Mouse (Mus musculus) hindbrain, embryonic 15.5 days (tissue): ENCODE measurements around the gene Zfp282. TPM values are rescaled to one million over a fixed set of nuclear protein-coding genes. Genes with fewer than 3 reads are reported as not detected.

Experiments used
- ATAC-seq: fragments of 200-750 bp; cut with Nextera tagmentation; 2 replicates; pipeline ENCODE4 v1.8.0; 2017; ENCODE audit warnings: low read depth, moderate number of reproducible peaks, moderate TSS enrichment; ENCODE audit not compliant: low FRiP score
- H3K27ac ChIP-seq: fragments of 300-500 bp; sonication (generic); replicated peaks from 2 replicates; pipeline ENCODE4 v1.5.1; 2015; ENCODE audit warnings: mild to moderate bottlenecking, inconsistent platforms
- H3K27me3 ChIP-seq: fragments of 300-500 bp; sonication (generic); 2 replicates; pipeline ENCODE4 v1.6.1; 2015; ENCODE audit warnings: control low read depth, inconsistent platforms
- H3K36me3 ChIP-seq: fragments of 300-500 bp; sonication (generic); 2 replicates; pipeline ENCODE4 v1.6.1; 2015; ENCODE audit warnings: control low read depth, inconsistent platforms
- H3K4me1 ChIP-seq: fragments of 300-500 bp; sonication (generic); replicated peaks from 2 replicates; pipeline ENCODE4 v1.6.1; 2015; ENCODE audit warnings: control low read depth, inconsistent platforms
- H3K4me2 ChIP-seq: fragments of 300-500 bp; sonication (generic); 2 replicates; pipeline ENCODE4 v1.6.1; 2015; ENCODE audit warnings: moderate library complexity, mild to moderate bottlenecking, inconsistent platforms
- H3K4me3 ChIP-seq: fragments of 300-500 bp; sonication (generic); 2 replicates; pipeline ENCODE4 v1.5.1; 2015; ENCODE audit warnings: mild to moderate bottlenecking, inconsistent platforms
- H3K9ac ChIP-seq: fragments of 300-500 bp; sonication (generic); 2 replicates; pipeline ENCODE4 v1.6.1; 2015; ENCODE audit warnings: inconsistent platforms
- H3K9me3 ChIP-seq: fragments of 300-500 bp; sonication (generic); 2 replicates; pipeline ENCODE4 v1.6.1; 2016; ENCODE audit warnings: control low read depth, inconsistent platforms
- WGBS: fragments of 180-500 bp; shearing (Covaris S2); methylation state at CpG from one replicate; pipeline ENCODE4 v1.1.7; 2015; 5-methylcytosine and 5-hydroxymethylcytosine counted together
- polyA plus RNA-seq: library from polyadenylated mRNA; unstranded; fragments of >200 nt; fragmentation: Nextera tagmentation; extraction: Ambion mirVana; gene quantifications from 2 replicates; pipeline ENCODE4 v1.2.1, GENCODE M21; 2015

Zfp282 gene
- polyA plus RNA-seq, 1 experiment from 2014 or later: 26.2 TPM

- no peaks in the 10 kb centered on the region for H3K4me1 ChIP-seq
- no peak overlapping the region for H3K4me3 ChIP-seq
- no peaks in the 10 kb centered on the region for H3K9me3 ChIP-seq
- no peak overlapping the region for H3K27ac ChIP-seq
- ATAC-seq: peak; percentile 23; the same call in 1 of the 2 replicates
- H3K9ac ChIP-seq: no peak overlapping the region
- peaks cover 77% of the 10 kb centered on the region for H3K36me3 ChIP-seq
- WGBS: 54% methylated on average over 44 of the region's 44 CpGs
- no peaks in the 10 kb centered on the region for H3K27me3 ChIP-seq
- no peak overlapping the region for H3K4me2 ChIP-seq
These were observed 28.1 kb downstream of the Zfp282 start for GRCm38 (mm10) chr6:47904917-47905695.

- 95% methylated on average over 5 of the region's 5 CpGs for WGBS
- Histone ChIP-seq H3K4me1 (no peaks in the 10 kb centered on the region), H3K4me2 (no peak overlapping the region), H3K4me3 (no peak overlapping the region), H3K9me3 (no peaks in the 10 kb centered on the region), H3K9ac (no peak overlapping the region), H3K36me3 (peaks cover 65% of the 10 kb centered on the region), H3K27ac (no peak overlapping the region), H3K27me3 (no peaks in the 10 kb centered on the region)
- ATAC-seq: no peak
These were observed 29.3 kb downstream of the Zfp282 start for GRCm38 (mm10) chr6:47906326-47906725.

- no peaks in the 10 kb centered on the region for H3K27me3 ChIP-seq
- ATAC-seq: no peak
- peaks cover 40% of the 10 kb centered on the region for H3K36me3 ChIP-seq
- no peaks in the 10 kb centered on the region for H3K4me1 ChIP-seq
- no peaks in the 10 kb centered on the region for H3K9me3 ChIP-seq
- WGBS: 89% methylated on average over 1 of the region's 1 CpGs
- no peak overlapping the region for H3K27ac ChIP-seq
- no peak overlapping the region for H3K4me2 ChIP-seq
- H3K9ac ChIP-seq: no peak overlapping the region
- no peak overlapping the region for H3K4me3 ChIP-seq
These were observed 32.0 kb downstream of the Zfp282 start for GRCm38 (mm10) chr6:47909007-47909406.

GRCm38 (mm10) chr6:47911650-47912049, 34.6 kb downstream of the Zfp282 start:
- no peak for ATAC-seq
- 65% methylated on average over 1 of the region's 1 CpGs for WGBS
- no peaks in the 10 kb centered on the region for H3K4me1 ChIP-seq

GRCm38 (mm10) chr6:47912991-47913390, 36.0 kb downstream of the Zfp282 start:
- 62% methylated on average over 3 of the region's 3 CpGs for WGBS
- ATAC-seq: no peak; the same call in 1 of the 2 replicates
- Histone ChIP-seq H3K4me3 (no peak overlapping the region), H3K27ac (no peak overlapping the region), H3K9me3 (no peaks in the 10 kb centered on the region), H3K9ac (no peak overlapping the region), H3K27me3 (0 out of 2 replicates have a peak, but pooled peaks cover 2% of the 10 kb centered on the region), H3K4me1 (no peaks in the 10 kb centered on the region), H3K36me3 (peaks cover 1% of the 10 kb centered on the region; the same call in 1 of the 2 replicates), H3K4me2 (no peak overlapping the region)

More at GRCm38 (mm10) chr6:47911650-47912049, 34.6 kb downstream of the Zfp282 start:
- no peak overlapping the region for H3K4me2 ChIP-seq
- no peak overlapping the region for H3K4me3 ChIP-seq
- no peaks in the 10 kb centered on the region for H3K27me3 ChIP-seq
- no peak overlapping the region for H3K27ac ChIP-seq
- peaks cover 14% of the 10 kb centered on the region for H3K36me3 ChIP-seq
- H3K9ac ChIP-seq: no peak overlapping the region
- no peaks in the 10 kb centered on the region for H3K9me3 ChIP-seq

- H3K27me3 ChIP-seq: 0 out of 2 replicates have a peak, but pooled peaks cover 2% of the 10 kb centered on the region
- no peak overlapping the region for H3K9ac ChIP-seq
- H3K4me2 ChIP-seq: no peak overlapping the region
- 80% methylated on average over 5 of the region's 5 CpGs for WGBS
- peaks cover 11% of the 10 kb centered on the region for H3K4me1 ChIP-seq
- no peak overlapping the region for H3K4me3 ChIP-seq
- no peaks in the 10 kb centered on the region for H3K36me3 ChIP-seq
- H3K27ac ChIP-seq: no peak overlapping the region
- no peak for ATAC-seq
- H3K9me3 ChIP-seq: no peaks in the 10 kb centered on the region
These were observed 40.0 kb downstream of the Zfp282 start for GRCm38 (mm10) chr6:47917051-47917450.

- Histone ChIP-seq H3K9ac (no peak overlapping the region), H3K4me3 (no peak overlapping the region), H3K27ac (no peak overlapping the region), H3K9me3 (no peaks in the 10 kb centered on the region), H3K4me1 (peaks cover 19% of the 10 kb centered on the region), H3K4me2 (no peak overlapping the region), H3K27me3 (0 out of 2 replicates have a peak, but pooled peaks cover 2% of the 10 kb centered on the region), H3K36me3 (no peaks in the 10 kb centered on the region)
- 82% methylated on average over 3 of the region's 3 CpGs for WGBS
- no peak for ATAC-seq
These were observed 41.8 kb downstream of the Zfp282 start for GRCm38 (mm10) chr6:47918768-47919274.

GRCm38 (mm10) chr6:47919646-47920446, 42.8 kb downstream of the Zfp282 start:
- H3K4me3 ChIP-seq: peak overlapping the region; percentile 85
- peak overlapping the region; percentile 74 for H3K9ac ChIP-seq
- peak overlapping the region; percentile 96 for H3K27ac ChIP-seq
- WGBS: 29% methylated on average over 11 of the region's 11 CpGs
- no peaks in the 10 kb centered on the region for H3K36me3 ChIP-seq
- peak; percentile 46; the same call in 1 of the 2 replicates for ATAC-seq
- H3K4me1 ChIP-seq: peaks cover 19% of the 10 kb centered on the region
- H3K27me3 ChIP-seq: 0 out of 2 replicates have a peak, but pooled peaks cover 2% of the 10 kb centered on the region
- peak overlapping the region; percentile 87 for H3K4me2 ChIP-seq
- H3K9me3 ChIP-seq: no peaks in the 10 kb centered on the region

GRCm38 (mm10) chr6:47920447-47921340, 43.7 kb downstream of the Zfp282 start, which contains the start of gene Zfp212:
TSS of gene Zfp212 (plus strand) at chr6:47920476.
- WGBS: under 1% methylated on average over 66 of the region's 67 CpGs
- H3K4me2 ChIP-seq: peak within 1 kb of the TSS; percentile 87

GRCm38 (mm10) chr6:47942461-47942860, 65.5 kb downstream of the Zfp282 start:
- Histone ChIP-seq H3K4me3 (peak overlapping the region; percentile 38), H3K4me2 (peak overlapping the region; percentile 85), H3K27me3 (no peaks in the 10 kb centered on the region), H3K36me3 (0 out of 2 replicates have a peak, but pooled peaks cover 6% of the 10 kb centered on the region), H3K4me1 (peaks cover 12% of the 10 kb centered on the region), H3K9ac (peak overlapping the region; percentile 43), H3K27ac (no peak overlapping the region), H3K9me3 (no peaks in the 10 kb centered on the region)
- no peak; the same call in 1 of the 2 replicates for ATAC-seq
- WGBS: 57% methylated on average over 12 of the region's 12 CpGs

More at GRCm38 (mm10) chr6:47920447-47921340, 43.7 kb downstream of the Zfp282 start, which contains the start of gene Zfp212:
- Histone ChIP-seq H3K36me3 (no peaks in the 10 kb centered on the region), H3K27me3 (0 out of 2 replicates have a peak, but pooled peaks cover 2% of the 10 kb centered on the region), H3K4me3 (peak within 1 kb of the TSS; percentile 85), H3K9ac (peak within 1 kb of the TSS; percentile 74), H3K9me3 (no peaks in the 10 kb centered on the region), H3K4me1 (peaks cover 19% of the 10 kb centered on the region), H3K27ac (peak within 1 kb of the TSS; percentile 96)
- peak; percentile 95 for ATAC-seq
